Mouse (Mus musculus) myocyte (in vitro differentiated cells): ENCODE results near the gene Cmtm6. TPM values are rescaled to one million over a fixed set of nuclear protein-coding genes. Genes with fewer than 3 reads are reported as not detected.
"Not testable (repeated sequence)": the region's sequence is repeated elsewhere in the genome, so short reads cannot be mapped to it uniquely, and the experiment has no call there.

Source experiments
- H3K27me3 ChIP-seq: one replicate; pipeline ENCODE4 v1.6.1; 2011; ENCODE audit not compliant: control insufficient read depth, insufficient read depth, insufficient read length
- H3K36me3 ChIP-seq: one replicate; pipeline ENCODE4 v1.6.1; 2011; ENCODE audit not compliant: control insufficient read depth, insufficient read depth
- H3K4me2 ChIP-seq: one replicate; pipeline ENCODE4 v1.6.1; 2011; ENCODE audit warnings: low read depth, control low read depth
- H3K4me3 ChIP-seq: one replicate; pipeline ENCODE4 v1.5.1; 2011; ENCODE audit warnings: mild to moderate bottlenecking, control low read depth, moderate library complexity
- H3K79me2 ChIP-seq: one replicate; pipeline ENCODE4 v1.6.1; 2011; ENCODE audit not compliant: control insufficient read depth, insufficient read depth
- H3ac ChIP-seq: one replicate; pipeline ENCODE4 v1.6.1; 2011; ENCODE audit not compliant: control insufficient read depth, insufficient read length
- CEBPB ChIP-seq: IDR thresholded peaks from 2 replicates; pipeline ENCODE4 v1.6.1; 2011; ENCODE audit warnings: mild to moderate bottlenecking, moderate library complexity; ENCODE audit not compliant: poor library complexity, insufficient read depth, severe bottlenecking
- E2F4 ChIP-seq: IDR thresholded peaks from one replicate; pipeline ENCODE4 v1.6.1; 2011; ENCODE audit warnings: mild to moderate bottlenecking, control low read depth, moderate library complexity; ENCODE audit not compliant: insufficient read depth
- MAX ChIP-seq: IDR thresholded peaks from one replicate; pipeline ENCODE4 v1.6.1; 2011; ENCODE audit warnings: low read depth, mild to moderate bottlenecking, control low read depth
- MYOD1 ChIP-seq, 3 experiments: IDR thresholded peaks; one replicate each; pipeline ENCODE4 v1.6.1; 2011; ENCODE audit warnings: control low read depth in 2 of 3, low read depth in 2 of 3, mild to moderate bottlenecking in 2 of 3, moderate library complexity in 1 of 3; ENCODE audit not compliant: insufficient read length in 2 of 3, control insufficient read depth in 1 of 3
- MYOG ChIP-seq, 3 experiments: IDR thresholded peaks; one replicate each; pipeline ENCODE4 v1.6.1; 2011; ENCODE audit warnings: control low read depth in 2 of 3, low read depth in 2 of 3, mild to moderate bottlenecking in 2 of 3; ENCODE audit not compliant: insufficient read length in 2 of 3, control insufficient read depth in 1 of 3, insufficient read depth in 1 of 3
- POLR2A ChIP-seq: IDR thresholded peaks from one replicate; pipeline ENCODE4 v1.6.1; 2011; ENCODE audit warnings: low read depth, mild to moderate bottlenecking, control low read depth, moderate library complexity; ENCODE audit not compliant: insufficient read length
- POLR2AphosphoS2 ChIP-seq: IDR thresholded peaks from one replicate; pipeline ENCODE4 v1.6.1; 2011; ENCODE audit warnings: low read depth, control low read depth; ENCODE audit not compliant: insufficient read length
- REST ChIP-seq: IDR thresholded peaks from one replicate; pipeline ENCODE4 v1.6.1; 2011; ENCODE audit warnings: mild to moderate bottlenecking, control low read depth, moderate library complexity; ENCODE audit not compliant: insufficient read depth, insufficient read length
- SRF ChIP-seq: IDR thresholded peaks from one replicate; pipeline ENCODE4 v1.6.1; 2011; ENCODE audit warnings: low read depth; ENCODE audit not compliant: control insufficient read depth, insufficient read length
- TCF12 ChIP-seq: IDR thresholded peaks from one replicate; pipeline ENCODE4 v1.6.1; 2011; ENCODE audit warnings: mild to moderate bottlenecking, control low read depth; ENCODE audit not compliant: poor library complexity, insufficient read depth, severe bottlenecking
- TCF3 ChIP-seq: IDR thresholded peaks from one replicate; pipeline ENCODE4 v1.6.1; 2011; ENCODE audit warnings: low read depth, control low read depth; ENCODE audit not compliant: insufficient read length
- USF1 ChIP-seq: IDR thresholded peaks from one replicate; pipeline ENCODE4 v1.6.1; 2011; ENCODE audit warnings: low read depth, mild to moderate bottlenecking, control low read depth, moderate library complexity
- polyA plus RNA-seq: library from polyadenylated mRNA; unstranded; fragments of >200 nt; fragmentation: generic; extraction: Trizol; gene quantifications from one replicate; pipeline ENCODE4 v1.2.1, GENCODE M21; 2012; ENCODE audit warnings: missing spikeins

The Cmtm6 gene
- polyA plus RNA-seq, 1 experiment, result 14.3 TPM

- TF ChIP-seq MYOD1 (IDR thresholded peaks at IDR 0.05; ENCODE audit: control insufficient read depth in 1 of 3, insufficient read length in 2 of 3, low read depth in 2 of 3) (peak in 1 of 3 experiments; percentile 41), SRF (no peak), CEBPB (no peak)
- Histone ChIP-seq H3K79me2 (peaks cover 47% of the 10 kb centered on the region), H3K4me3 (peak overlapping the region; percentile 86), H3K27me3 (no peaks in the 10 kb centered on the region), H3ac (peak overlapping the region; percentile 98), H3K36me3 (peaks cover 12% of the 10 kb centered on the region), H3K4me2 (peak overlapping the region; percentile 77)
These were observed 41.9 kb upstream of the Cmtm6 start for GRCm38 (mm10) chr9:114688953-114689407.

GRCm38 (mm10) chr9:114690119-114690601 is 40.8 kb upstream of the Cmtm6 start:
- Histone ChIP-seq H3K36me3 (peaks cover 12% of the 10 kb centered on the region), H3K4me3 (peak overlapping the region; percentile 86), H3K4me2 (peak overlapping the region; percentile 77), H3ac (peak overlapping the region; percentile 98), H3K27me3 (no peaks in the 10 kb centered on the region), H3K79me2 (peaks cover 59% of the 10 kb centered on the region)
- TF ChIP-seq USF1, result peak; percentile 43
- TF ChIP-seq CEBPB, result peak; percentile 63; the same call in 1 of the 2 replicates
- no peak for TF ChIP-seq TCF12
- no peak for TF ChIP-seq TCF3
- no peak for TF ChIP-seq MYOG (IDR thresholded peaks at IDR 0.05; ENCODE audit: control insufficient read depth in 1 of 3, insufficient read depth in 1 of 3, insufficient read length in 2 of 3, low read depth in 2 of 3)
- peak; percentile 97 for TF ChIP-seq MAX
- TF ChIP-seq REST, result no peak
- TF ChIP-seq SRF, result no peak
- no peak for TF ChIP-seq E2F4
- no peak for TF ChIP-seq POLR2AphosphoS2
- TF ChIP-seq POLR2A, result peak; percentile 29
- peak; percentile 26 to 95 (median 89) for TF ChIP-seq MYOD1 (IDR thresholded peaks at IDR 0.05; ENCODE audit: control insufficient read depth in 1 of 3, insufficient read length in 2 of 3, low read depth in 2 of 3)

- Histone ChIP-seq H3K27me3 (no peaks in the 10 kb centered on the region), H3K4me2 (peak overlapping the region; percentile 77), H3ac (no peak overlapping the region), H3K79me2 (peaks cover 65% of the 10 kb centered on the region), H3K4me3 (peak overlapping the region; percentile 86), H3K36me3 (peaks cover 12% of the 10 kb centered on the region)
- TF ChIP-seq SRF, result no peak
These were observed 39.8 kb upstream of the Cmtm6 start for GRCm38 (mm10) chr9:114691112-114691511.

GRCm38 (mm10) chr9:114695662-114696061 is 35.3 kb upstream of the Cmtm6 start:
- not testable (repeated sequence) for H3ac ChIP-seq, H3K4me2 ChIP-seq, H3K4me3 ChIP-seq, H3K27me3 ChIP-seq
- Histone ChIP-seq H3K36me3 (peaks cover 22% of the 10 kb centered on the region), H3K79me2 (peaks cover 96% of the 10 kb centered on the region)

- Histone ChIP-seq H3K36me3 (peaks cover 18% of the 10 kb centered on the region), H3K27me3 (no peaks in the 10 kb centered on the region), H3K79me2 (peaks cover 96% of the 10 kb centered on the region), H3ac (no peak overlapping the region), H3K4me3 (no peak overlapping the region), H3K4me2 (no peak overlapping the region)
- TF ChIP-seq MYOD1 (IDR thresholded peaks at IDR 0.05; ENCODE audit: control insufficient read depth in 1 of 3, insufficient read length in 2 of 3, low read depth in 2 of 3) (no peak), SRF (no peak)
These were observed 33.8 kb upstream of the Cmtm6 start for GRCm38 (mm10) chr9:114697072-114697471.

- Histone ChIP-seq H3K36me3 (peaks cover 10% of the 10 kb centered on the region), H3K4me3 (no peak overlapping the region), H3K4me2 (no peak overlapping the region), H3K79me2 (peaks cover 96% of the 10 kb centered on the region), H3K27me3 (no peaks in the 10 kb centered on the region), H3ac (no peak overlapping the region)
- TF ChIP-seq MAX (no peak), MYOD1 (IDR thresholded peaks at IDR 0.05; ENCODE audit: control insufficient read depth in 1 of 3, insufficient read length in 2 of 3, low read depth in 2 of 3) (no peak), MYOG (IDR thresholded peaks at IDR 0.05; ENCODE audit: control insufficient read depth in 1 of 3, insufficient read depth in 1 of 3, insufficient read length in 2 of 3, low read depth in 2 of 3) (no peak), TCF12 (no peak), REST (no peak), E2F4 (no peak), TCF3 (no peak), POLR2AphosphoS2 (no peak), USF1 (no peak), SRF (no peak), CEBPB (no peak)
These were observed 33.0 kb upstream of the Cmtm6 start for GRCm38 (mm10) chr9:114697926-114698325.
